Mouse (Mus musculus) thymus, adult 18-20 months (tissue): ENCODE results near the gene Gm20883.
"Not testable (repeated sequence)": the region's sequence is repeated elsewhere in the genome, so short reads cannot be mapped to it uniquely, and the experiment has no call there.

Experiments
- DNase-seq, 2 experiments: peaks; one replicate each; pipeline ENCODE4 v3.0.0; 2022; ENCODE audit warnings: mixed read lengths in 2 of 2

Gm20883 gene

DNA sequence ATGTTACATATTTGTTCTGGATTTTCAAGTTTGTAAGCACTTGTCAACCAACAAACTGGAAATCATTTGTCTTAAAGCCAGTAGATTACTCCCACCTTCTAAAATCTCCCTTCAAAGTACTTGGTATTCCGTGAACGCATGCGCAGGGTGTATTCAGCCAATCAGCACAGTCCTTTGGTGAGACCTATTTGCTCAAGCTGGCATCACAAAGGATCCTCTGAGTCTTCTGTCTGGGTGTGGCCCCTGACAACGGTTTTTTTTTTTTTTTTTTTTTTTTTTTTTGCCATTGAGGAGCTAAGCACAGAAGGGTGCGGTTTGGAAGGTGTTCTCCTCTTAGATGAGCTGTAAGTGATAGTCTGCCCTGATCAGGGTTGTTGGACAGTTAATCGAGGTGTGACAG is at the start of gene Gm20883:
Gene Gm20883, plus strand, starts transcription at position 301 of the 400 bp plus-strand sequence.
- DNase-seq: not testable (repeated sequence)
